Mouse (Mus musculus): ENCODE data around the gene Nemp1. TPM values are rescaled to one million over a fixed set of nuclear protein-coding genes. Genes with fewer than 3 reads are reported as not detected.

Gene Nemp1
- total and polyA plus RNA-seq, 2 experiments from 2014 or later, result 1.4 to 3.2 TPM

GRCm38 (mm10) chr10:127620406-127621190 is 46.1 kb upstream of the Nemp1 start, which contains the start of gene Lrp1:
Gene Lrp1, minus strand, starts transcription at chr10:127621148.
- ATAC-seq (ENCODE audit: low FRiP score), result peak; percentile 70

GRCm38 (mm10) chr10:127621191-127622056 is 45.3 kb upstream of the Nemp1 start:
- no peaks in the 10 kb centered on the region for H3K27me3 ChIP-seq (ENCODE audit: insufficient read depth, low read length)
- TF ChIP-seq CTCF (IDR thresholded peaks at IDR 0.05), result no peak
- ATAC-seq (ENCODE audit: low FRiP score) (peak; percentile 74), DNase-seq (ENCODE audit: low spot score) (peak; percentile 91)
- H3K4me3 ChIP-seq (ENCODE audit: low read depth, low read length), result peak overlapping the region; percentile 88
- H3K27ac ChIP-seq (ENCODE audit: low read depth, low read length), result peak overlapping the region; percentile 82
- no peaks in the 10 kb centered on the region for H3K9me3 ChIP-seq (ENCODE audit: low read length)
- peak overlapping the region; percentile 97 for H3K4me2 ChIP-seq (ENCODE audit: low read depth, low read length, poor library complexity, severe bottlenecking)
- H3K9ac ChIP-seq (replicated peaks; ENCODE audit: low read length, poor library complexity, severe bottlenecking), result peak overlapping the region; percentile 96; the same call in 1 of the 2 replicates
- WGBS, result under 1% methylated on average over 32 of the region's 39 CpGs
- peaks cover 6% of the 10 kb centered on the region; the same call in 1 of the 2 replicates for H3K36me3 ChIP-seq (ENCODE audit: insufficient read depth, low read length)
- peaks cover 16% of the 10 kb centered on the region for H3K4me1 ChIP-seq (ENCODE audit: insufficient read depth, low read length)

More at GRCm38 (mm10) chr10:127620406-127621190, 46.1 kb upstream of the Nemp1 start, which contains the start of gene Lrp1:
- no peaks in the 10 kb centered on the region for H3K27me3 ChIP-seq (ENCODE audit: insufficient read depth, low read length)
- peak within 1 kb of the TSS; percentile 97 for H3K4me2 ChIP-seq (ENCODE audit: low read depth, low read length, poor library complexity, severe bottlenecking)
- peak within 1 kb of the TSS; percentile 82 for H3K27ac ChIP-seq (ENCODE audit: low read depth, low read length)
- TF ChIP-seq CTCF (IDR thresholded peaks at IDR 0.05), result peak; percentile 27; the same call in 1 of the 2 replicates
- 0% methylated on average over 21 of the region's 32 CpGs for WGBS
- H3K4me1 ChIP-seq (ENCODE audit: insufficient read depth, low read length), result peaks cover 18% of the 10 kb centered on the region
- H3K36me3 ChIP-seq (ENCODE audit: insufficient read depth, low read length), result peaks cover 6% of the 10 kb centered on the region; the same call in 1 of the 2 replicates
- DNase-seq (ENCODE audit: low spot score), result peak; percentile 27
- H3K9ac ChIP-seq (replicated peaks; ENCODE audit: low read length, poor library complexity, severe bottlenecking), result peak within 1 kb of the TSS; percentile 96
- H3K9me3 ChIP-seq (ENCODE audit: low read length), result no peaks in the 10 kb centered on the region
- H3K4me3 ChIP-seq (ENCODE audit: low read depth, low read length), result peak within 1 kb of the TSS; percentile 88

GRCm38 (mm10) chr10:127622057-127622392 is 44.7 kb upstream of the Nemp1 start:
- Histone ChIP-seq H3K36me3 (ENCODE audit: insufficient read depth, low read length) (peaks cover 6% of the 10 kb centered on the region; the same call in 1 of the 2 replicates), H3K4me2 (ENCODE audit: low read depth, low read length, poor library complexity, severe bottlenecking) (peak overlapping the region; percentile 97), H3K27me3 (ENCODE audit: insufficient read depth, low read length) (no peaks in the 10 kb centered on the region), H3K27ac (ENCODE audit: low read depth, low read length) (peak overlapping the region; percentile 62), H3K9me3 (ENCODE audit: low read length) (no peaks in the 10 kb centered on the region), H3K9ac (replicated peaks; ENCODE audit: low read length, poor library complexity, severe bottlenecking) (no peak overlapping the region), H3K4me3 (ENCODE audit: low read depth, low read length) (peak overlapping the region; percentile 88), H3K4me1 (ENCODE audit: insufficient read depth, low read length) (peaks cover 14% of the 10 kb centered on the region)
- peak; percentile 63 for DNase-seq (ENCODE audit: low spot score)
- WGBS, result under 1% methylated on average over 13 of the region's 13 CpGs
- ATAC-seq (ENCODE audit: low FRiP score), result peak; percentile 27
- TF ChIP-seq CTCF (IDR thresholded peaks at IDR 0.05), result peak; percentile 64

GRCm38 (mm10) chr10:127622661-127623060 is 44.0 kb upstream of the Nemp1 start:
- WGBS, result 65% methylated on average over 4 of the region's 4 CpGs
- ATAC-seq (ENCODE audit: low FRiP score) (no peak), DNase-seq (ENCODE audit: low spot score) (no peak)
- peaks cover under 1% of the 10 kb centered on the region; the same call in 1 of the 2 replicates for H3K36me3 ChIP-seq (ENCODE audit: insufficient read depth, low read length)
- peak overlapping the region; percentile 62; the same call in 1 of the 2 replicates for H3K27ac ChIP-seq (ENCODE audit: low read depth, low read length)
- H3K4me3 ChIP-seq (ENCODE audit: low read depth, low read length), result no peak overlapping the region
- H3K4me2 ChIP-seq (ENCODE audit: low read depth, low read length, poor library complexity, severe bottlenecking), result no peak overlapping the region
- H3K9me3 ChIP-seq (ENCODE audit: low read length), result no peaks in the 10 kb centered on the region
- no peak overlapping the region for H3K9ac ChIP-seq (replicated peaks; ENCODE audit: low read length, poor library complexity, severe bottlenecking)
- no peaks in the 10 kb centered on the region for H3K27me3 ChIP-seq (ENCODE audit: insufficient read depth, low read length)
- TF ChIP-seq CTCF (IDR thresholded peaks at IDR 0.05), result no peak
- H3K4me1 ChIP-seq (ENCODE audit: insufficient read depth, low read length), result peaks cover 9% of the 10 kb centered on the region

GRCm38 (mm10) chr10:127623439-127624216 is 43.1 kb upstream of the Nemp1 start:
- Histone ChIP-seq H3K4me1 (ENCODE audit: insufficient read depth, low read length) (peaks cover 6% of the 10 kb centered on the region), H3K9ac (replicated peaks; ENCODE audit: low read length, poor library complexity, severe bottlenecking) (no peak overlapping the region), H3K36me3 (ENCODE audit: insufficient read depth, low read length) (no peaks in the 10 kb centered on the region), H3K9me3 (ENCODE audit: low read length) (no peaks in the 10 kb centered on the region), H3K27ac (ENCODE audit: low read depth, low read length) (no peak overlapping the region), H3K4me2 (ENCODE audit: low read depth, low read length, poor library complexity, severe bottlenecking) (no peak overlapping the region), H3K4me3 (ENCODE audit: low read depth, low read length) (no peak overlapping the region), H3K27me3 (ENCODE audit: insufficient read depth, low read length) (no peaks in the 10 kb centered on the region)
- ATAC-seq (ENCODE audit: low FRiP score) (no peak), DNase-seq (ENCODE audit: low spot score) (no peak)
- TF ChIP-seq CTCF (IDR thresholded peaks at IDR 0.05), result peak; percentile 18; the same call in 1 of the 2 replicates
- WGBS, result 95% methylated on average over 6 of the region's 6 CpGs
